Mouse (Mus musculus): ENCODE measurements around the gene Oxct2a.

DNA sequence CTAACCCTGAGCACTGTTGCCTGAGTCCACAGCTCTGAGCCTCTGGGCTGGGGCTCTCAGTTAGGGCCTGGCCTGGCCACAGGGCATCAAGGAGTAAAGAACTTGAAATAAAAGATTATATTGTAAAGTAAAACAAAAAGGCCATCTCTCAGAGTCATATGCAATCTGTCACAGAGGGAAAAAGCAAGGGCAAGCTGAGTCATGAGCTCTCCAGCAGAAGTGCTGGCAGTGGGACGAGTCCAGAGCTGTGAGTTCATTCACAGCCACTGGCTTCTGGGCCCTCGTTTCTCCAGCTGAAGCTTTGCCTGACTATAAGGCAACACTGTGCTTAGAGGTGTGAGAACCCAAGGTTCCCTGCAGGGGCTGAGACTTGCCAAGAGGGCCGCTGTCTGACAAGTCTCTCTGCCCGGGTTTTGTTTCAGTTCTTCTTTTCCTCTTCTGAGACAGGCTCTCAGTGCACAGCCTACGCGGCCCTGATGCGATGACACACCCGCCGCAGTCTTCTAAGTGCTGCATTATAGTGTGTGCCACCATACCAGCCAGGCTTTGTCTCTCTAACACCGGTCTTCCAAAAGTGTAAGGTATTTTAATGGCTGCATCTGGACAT lies 29.9 kb upstream of the Oxct2a start:
- no peak for TF ChIP-seq CTCF (IDR thresholded peaks at IDR 0.05; ENCODE audit: borderline replicate concordance, insufficient read depth, low read depth, low read length)
- no peak for TF ChIP-seq POLR2A (IDR thresholded peaks at IDR 0.05; ENCODE audit: borderline replicate concordance, insufficient read depth, low read length)

Measured in cerebellum, adult 2 months (tissue).